Mouse (Mus musculus) embryonic facial prominence, embryonic 11.5 days (tissue): ENCODE data around the gene Lcp1. TPM values are rescaled to one million over a fixed set of nuclear protein-coding genes. Genes with fewer than 3 reads are reported as not detected.

Source experiments
- ATAC-seq: fragments of 200-750 bp; cut with Nextera tagmentation; replicated peaks from 2 replicates; pipeline ENCODE4 v1.8.0; 2017; ENCODE audit warnings: low read depth; ENCODE audit not compliant: insufficient number of reproducible peaks, low FRiP score, low TSS enrichment
- DNase-seq: peaks from one replicate; pipeline ENCODE4 v3.0.0-alpha.2; 2015; ENCODE audit warnings: low spot score
- H3K27ac ChIP-seq: fragments of 300-500 bp; sonication (generic); replicated peaks from 2 replicates; pipeline ENCODE4 v1.5.1; 2014; ENCODE audit warnings: mild to moderate bottlenecking, low read depth, low read length, control low read depth
- H3K27me3 ChIP-seq: fragments of 300-500 bp; sonication (generic); 2 replicates; pipeline ENCODE4 v1.6.1; 2014; ENCODE audit warnings: mild to moderate bottlenecking, low read length, moderate library complexity, mixed read lengths; ENCODE audit not compliant: control insufficient read depth, insufficient read depth
- H3K36me3 ChIP-seq: fragments of 300-500 bp; sonication (generic); replicated peaks from 2 replicates; pipeline ENCODE4 v1.6.1; 2014; ENCODE audit warnings: low read depth, mild to moderate bottlenecking, low read length, moderate library complexity, mixed read lengths; ENCODE audit not compliant: control insufficient read depth, insufficient read depth
- H3K4me1 ChIP-seq: fragments of 300-500 bp; sonication (generic); 2 replicates; pipeline ENCODE4 v1.6.1; 2014; ENCODE audit warnings: low read length, mixed read lengths; ENCODE audit not compliant: control insufficient read depth, insufficient read depth
- H3K4me2 ChIP-seq: fragments of 300-500 bp; sonication (generic); 2 replicates; pipeline ENCODE4 v1.6.1; 2014; ENCODE audit warnings: low read depth, mild to moderate bottlenecking, control low read depth, low read length, moderate library complexity
- H3K4me3 ChIP-seq: fragments of 300-500 bp; sonication (generic); 2 replicates; pipeline ENCODE4 v1.5.1; 2014; ENCODE audit warnings: low read depth, low read length, control low read depth
- H3K9ac ChIP-seq: fragments of 300-500 bp; sonication (generic); replicated peaks from 2 replicates; pipeline ENCODE4 v1.6.1; 2014; ENCODE audit warnings: mild to moderate bottlenecking, control low read depth, low read length
- H3K9me3 ChIP-seq: fragments of 300-500 bp; sonication (generic); replicated peaks from 2 replicates; pipeline ENCODE4 v1.6.1; 2016; ENCODE audit warnings: mild to moderate bottlenecking, low read length, inconsistent platforms, mixed read lengths; ENCODE audit not compliant: control insufficient read depth
- WGBS: fragments of 180-500 bp; shearing (Covaris S2); extraction: QIAGEN DNeasy Blood & Tissue Kit; methylation state at CpG from one replicate; pipeline ENCODE4 v1.1.7; 2014; 5-methylcytosine and 5-hydroxymethylcytosine counted together
- polyA plus RNA-seq: library from polyadenylated mRNA; unstranded; fragments of >200 nt; fragmentation: Nextera tagmentation; extraction: Ambion mirVana; gene quantifications from 2 replicates; pipeline ENCODE4 v1.2.1, GENCODE M21; 2014

Lcp1 gene
- polyA plus RNA-seq, 1 experiment from 2014 or later: 27.5 TPM

DNA sequence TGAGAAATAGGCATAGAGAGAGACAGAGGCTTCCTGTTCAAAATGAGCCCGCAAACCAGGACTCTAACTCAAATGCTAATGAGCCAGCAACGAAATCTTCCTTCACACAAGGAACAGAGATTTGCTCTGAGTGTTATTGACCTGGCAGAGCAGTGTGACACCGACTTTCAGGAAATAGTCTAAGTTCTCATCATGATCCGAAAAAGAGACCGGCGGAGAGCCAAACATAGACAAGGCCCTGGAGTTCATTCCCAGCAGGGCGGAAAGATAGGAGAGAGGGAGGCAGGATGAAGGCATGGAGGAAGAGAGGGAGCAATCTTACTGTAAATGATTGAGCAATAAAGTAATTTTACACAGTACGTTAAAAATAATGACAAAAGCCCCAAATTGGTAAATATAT, 106.2 kb downstream of the Lcp1 start:
- Histone ChIP-seq H3K27me3 (no peaks in the 10 kb centered on the region), H3K9ac (no peak overlapping the region), H3K9me3 (no peaks in the 10 kb centered on the region), H3K27ac (no peak overlapping the region), H3K36me3 (no peaks in the 10 kb centered on the region), H3K4me1 (no peaks in the 10 kb centered on the region), H3K4me3 (no peak overlapping the region), H3K4me2 (no peak overlapping the region)
- whole genome bisulfite sequencing: 85% methylated on average over 8 of the region's 8 CpGs
- no peak for DNase-seq
- no peak for ATAC-seq

GRCm38 (mm10) chr14:75238054-75238692, 107.3 kb downstream of the Lcp1 start:
- Histone ChIP-seq H3K27ac (no peak overlapping the region), H3K9ac (no peak overlapping the region), H3K4me2 (no peak overlapping the region), H3K4me1 (no peaks in the 10 kb centered on the region), H3K27me3 (no peaks in the 10 kb centered on the region), H3K36me3 (no peaks in the 10 kb centered on the region), H3K9me3 (no peaks in the 10 kb centered on the region), H3K4me3 (no peak overlapping the region)
- no peak for DNase-seq
- WGBS: 86% methylated on average over 6 of the region's 6 CpGs
- ATAC-seq: no peak

GRCm38 (mm10) chr14:75242087-75242486, 111.2 kb downstream of the Lcp1 start, which contains the start of gene Cpb2:
Gene Cpb2, plus strand, starts transcription at chr14:75242287.
- H3K9me3 ChIP-seq: no peaks in the 10 kb centered on the region
- no peak for DNase-seq
- H3K36me3 ChIP-seq: no peaks in the 10 kb centered on the region
- no peaks in the 10 kb centered on the region for H3K27me3 ChIP-seq
- H3K9ac ChIP-seq: no peak within 1 kb of the TSS
- no peak within 1 kb of the TSS for H3K27ac ChIP-seq
- H3K4me1 ChIP-seq: no peaks in the 10 kb centered on the region
- H3K4me3 ChIP-seq: no peak within 1 kb of the TSS
- no peak within 1 kb of the TSS for H3K4me2 ChIP-seq
- no peak for ATAC-seq
- 86% methylated on average over 5 of the region's 5 CpGs for WGBS

DNA sequence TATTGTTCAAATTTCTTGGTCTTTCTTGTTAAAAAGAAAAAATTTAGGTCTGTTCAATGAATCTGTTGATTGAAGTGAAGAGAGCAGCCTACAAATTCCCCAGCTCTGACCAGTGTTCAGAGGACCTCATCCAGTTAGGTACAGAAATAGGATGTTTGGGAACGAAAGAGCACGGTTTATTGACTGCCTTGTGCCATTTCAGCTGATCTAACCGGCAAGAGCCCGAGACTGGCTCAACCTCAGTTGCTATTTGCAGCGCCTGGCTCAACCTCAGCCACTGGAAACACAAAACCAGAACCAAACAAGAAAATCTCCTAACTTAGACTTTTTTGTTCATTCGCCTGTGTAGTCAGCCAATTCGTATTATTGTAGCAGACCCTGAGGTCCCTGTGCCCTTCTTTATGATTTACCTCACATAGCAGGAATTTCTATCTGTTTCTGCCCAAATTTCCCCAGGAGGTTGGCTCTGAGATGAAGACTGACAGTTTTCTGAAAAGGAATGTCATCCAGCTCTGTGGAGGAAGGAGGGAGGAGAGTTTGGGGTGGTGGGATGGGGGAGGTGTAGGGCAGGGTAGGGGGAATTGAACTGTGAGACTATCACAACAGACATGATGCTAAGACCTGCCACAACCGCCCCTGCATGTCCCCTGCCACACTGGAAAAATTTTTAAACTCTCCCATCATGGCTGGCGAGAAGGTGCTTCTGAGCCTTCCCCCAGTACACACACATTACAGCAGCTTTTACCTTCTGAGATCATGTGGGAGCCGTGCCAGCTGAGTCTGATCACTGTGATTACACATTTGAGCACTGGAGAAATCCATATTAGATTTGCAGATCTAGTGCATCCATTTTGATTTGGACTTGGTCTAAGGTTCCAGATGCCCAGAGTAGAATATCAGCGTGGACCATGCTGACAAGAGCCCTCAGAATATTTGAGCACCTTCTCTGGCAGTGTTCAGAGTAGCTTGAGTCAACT, 115.4 kb downstream of the Lcp1 start:
- Histone ChIP-seq H3K4me3 (no peak overlapping the region), H3K9me3 (no peaks in the 10 kb centered on the region), H3K4me2 (no peak overlapping the region), H3K27me3 (no peaks in the 10 kb centered on the region), H3K4me1 (no peaks in the 10 kb centered on the region), H3K9ac (no peak overlapping the region), H3K27ac (no peak overlapping the region), H3K36me3 (no peaks in the 10 kb centered on the region)
- no peak for ATAC-seq
- WGBS: 74% methylated on average over 11 of the region's 11 CpGs
- no peak for DNase-seq

GRCm38 (mm10) chr14:75250432-75250831, 119.5 kb downstream of the Lcp1 start:
- WGBS: 78% methylated on average over 3 of the region's 3 CpGs
- H3K27ac ChIP-seq: no peak overlapping the region
- no peak for DNase-seq
- H3K4me2 ChIP-seq: no peak overlapping the region
- H3K9ac ChIP-seq: no peak overlapping the region
- H3K9me3 ChIP-seq: no peaks in the 10 kb centered on the region
- H3K27me3 ChIP-seq: no peaks in the 10 kb centered on the region
- no peaks in the 10 kb centered on the region for H3K36me3 ChIP-seq
- H3K4me3 ChIP-seq: no peak overlapping the region
- ATAC-seq: no peak
- no peaks in the 10 kb centered on the region for H3K4me1 ChIP-seq

DNA sequence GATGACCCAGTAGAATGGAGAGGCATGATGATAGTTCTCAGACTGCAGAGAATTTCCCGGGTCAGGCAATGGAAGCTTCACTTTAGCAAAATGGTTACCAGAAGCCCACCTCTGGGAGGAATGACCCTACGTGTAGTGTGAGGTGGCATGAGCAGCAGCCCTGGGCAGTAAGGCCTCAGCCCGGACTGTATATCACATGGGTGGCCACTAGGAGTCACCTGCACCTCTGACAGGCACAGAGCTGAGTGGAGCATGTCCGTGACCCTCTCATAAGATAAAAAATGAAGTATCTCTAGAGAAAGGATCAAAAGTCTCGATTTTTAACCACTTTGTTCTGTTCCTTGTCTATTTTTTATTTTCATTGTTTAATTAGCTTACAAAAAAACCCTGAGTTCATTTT, 125.6 kb downstream of the Lcp1 start:
- no peaks in the 10 kb centered on the region for H3K4me1 ChIP-seq
- no peak for ATAC-seq
- no peak overlapping the region for H3K9ac ChIP-seq
- 43% methylated on average over 5 of the region's 5 CpGs for WGBS
- H3K4me3 ChIP-seq: no peak overlapping the region
- H3K27ac ChIP-seq: no peak overlapping the region
- H3K27me3 ChIP-seq: no peaks in the 10 kb centered on the region
- H3K9me3 ChIP-seq: no peaks in the 10 kb centered on the region
- no peak overlapping the region for H3K4me2 ChIP-seq
- H3K36me3 ChIP-seq: no peaks in the 10 kb centered on the region
- no peak for DNase-seq

DNA sequence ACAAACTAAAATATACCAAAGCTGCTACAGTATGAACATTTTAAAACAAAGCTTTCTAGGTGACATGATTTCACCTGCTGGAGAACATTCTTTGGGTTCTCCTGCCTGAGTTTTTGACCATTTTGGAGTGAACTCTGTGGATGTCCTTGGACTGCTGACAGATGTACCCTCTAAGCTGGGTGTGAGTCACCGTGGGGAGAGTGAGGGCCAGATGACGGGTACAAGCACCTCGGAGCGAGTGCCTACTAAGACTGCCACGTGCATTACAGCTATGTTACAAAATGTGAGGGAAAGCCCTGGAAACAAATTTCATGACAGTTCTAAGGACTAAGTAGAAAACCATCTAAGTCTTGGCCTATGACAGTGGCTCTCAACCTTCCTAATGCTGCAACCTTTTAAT, 138.6 kb downstream of the Lcp1 start:
- no peaks in the 10 kb centered on the region for H3K27me3 ChIP-seq
- no peaks in the 10 kb centered on the region for H3K4me1 ChIP-seq
- H3K9ac ChIP-seq: no peak overlapping the region
- ATAC-seq: no peak
- no peaks in the 10 kb centered on the region for H3K9me3 ChIP-seq
- no peak overlapping the region for H3K4me3 ChIP-seq
- H3K27ac ChIP-seq: no peak overlapping the region
- no peak for DNase-seq
- WGBS: 84% methylated on average over 5 of the region's 5 CpGs
- no peaks in the 10 kb centered on the region for H3K36me3 ChIP-seq
- no peak overlapping the region for H3K4me2 ChIP-seq

DNA sequence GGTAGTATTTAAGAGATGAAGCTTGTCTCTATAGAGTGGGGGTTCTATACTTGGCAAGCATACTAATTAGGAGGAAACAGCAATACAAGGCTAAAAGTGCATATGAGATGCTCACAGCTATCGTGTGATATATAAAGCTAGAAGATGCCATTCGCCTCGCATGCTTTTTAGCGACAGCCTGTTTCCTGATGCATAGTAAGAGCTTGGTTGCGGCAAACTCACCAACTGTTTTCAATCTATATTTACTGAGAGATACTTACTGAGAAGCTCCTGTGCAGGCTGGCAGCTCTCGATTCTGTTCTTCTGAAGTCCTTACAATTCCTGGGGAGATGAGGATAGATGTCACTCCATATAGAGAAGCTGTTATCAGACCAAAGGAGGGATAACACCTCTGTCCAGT, 148.8 kb downstream of the Lcp1 start:
- H3K36me3 ChIP-seq: no peaks in the 10 kb centered on the region
- no peak for ATAC-seq

More for the DNA sequence above, 148.8 kb downstream of the Lcp1 start:
- H3K4me1 ChIP-seq: no peaks in the 10 kb centered on the region
- no peak overlapping the region for H3K4me3 ChIP-seq
- 90% methylated on average over 6 of the region's 6 CpGs for WGBS
- H3K27ac ChIP-seq: no peak overlapping the region
- H3K27me3 ChIP-seq: no peaks in the 10 kb centered on the region
- no peak overlapping the region for H3K4me2 ChIP-seq
- no peak for DNase-seq
- no peak overlapping the region for H3K9ac ChIP-seq
- H3K9me3 ChIP-seq: no peaks in the 10 kb centered on the region
